Mouse (Mus musculus) neural tube, embryonic 13.5 days (tissue): Measurements from ENCODE around the gene Ccl22. TPM values are rescaled to one million over a fixed set of nuclear protein-coding genes. Genes with fewer than 3 reads are reported as not detected.

ENCODE experiments used
- ATAC-seq: fragments of 200-750 bp; cut with Nextera tagmentation; 2 replicates; pipeline ENCODE4 v1.8.0; 2017; ENCODE audit warnings: low read depth, mild to moderate bottlenecking, moderate TSS enrichment, moderate library complexity
- H3K27ac ChIP-seq: fragments of 300-500 bp; sonication (generic); replicated peaks from 2 replicates; pipeline ENCODE4 v1.5.1; 2015; ENCODE audit warnings: moderate library complexity, mild to moderate bottlenecking, inconsistent platforms
- H3K27me3 ChIP-seq: fragments of 300-500 bp; sonication (generic); 2 replicates; pipeline ENCODE4 v1.6.1; 2015; ENCODE audit warnings: mild to moderate bottlenecking, inconsistent platforms
- H3K36me3 ChIP-seq: fragments of 300-500 bp; sonication (generic); 2 replicates; pipeline ENCODE4 v1.6.1; 2015; ENCODE audit warnings: mild to moderate bottlenecking, inconsistent platforms
- H3K4me1 ChIP-seq: fragments of 300-500 bp; sonication (generic); replicated peaks from 2 replicates; pipeline ENCODE4 v1.6.1; 2015; ENCODE audit warnings: inconsistent platforms
- H3K4me2 ChIP-seq: fragments of 300-500 bp; sonication (generic); 2 replicates; pipeline ENCODE4 v1.6.1; 2015; ENCODE audit warnings: inconsistent platforms, mild to moderate bottlenecking, moderate library complexity
- H3K4me3 ChIP-seq: fragments of 300-500 bp; sonication (generic); 2 replicates; pipeline ENCODE4 v1.5.1; 2015; ENCODE audit warnings: mild to moderate bottlenecking, inconsistent platforms
- H3K9ac ChIP-seq: fragments of 300-500 bp; sonication (generic); 2 replicates; pipeline ENCODE4 v1.6.1; 2015; ENCODE audit warnings: moderate library complexity, mild to moderate bottlenecking, inconsistent platforms
- H3K9me3 ChIP-seq: fragments of 300-500 bp; sonication (generic); 2 replicates; pipeline ENCODE4 v1.6.1; 2016; ENCODE audit warnings: inconsistent platforms
- WGBS: fragments of 180-500 bp; shearing (Covaris S2); methylation state at CpG from one replicate; pipeline ENCODE4 v1.1.7; 2015; 5-methylcytosine and 5-hydroxymethylcytosine counted together
- polyA plus RNA-seq: library from polyadenylated mRNA; unstranded; fragments of >200 nt; fragmentation: Nextera tagmentation; extraction: Ambion mirVana; gene quantifications from 2 replicates; pipeline ENCODE4 v1.2.1, GENCODE M21; 2015

The Ccl22 gene
- not detected in 2 replicates for polyA plus RNA-seq

DNA sequence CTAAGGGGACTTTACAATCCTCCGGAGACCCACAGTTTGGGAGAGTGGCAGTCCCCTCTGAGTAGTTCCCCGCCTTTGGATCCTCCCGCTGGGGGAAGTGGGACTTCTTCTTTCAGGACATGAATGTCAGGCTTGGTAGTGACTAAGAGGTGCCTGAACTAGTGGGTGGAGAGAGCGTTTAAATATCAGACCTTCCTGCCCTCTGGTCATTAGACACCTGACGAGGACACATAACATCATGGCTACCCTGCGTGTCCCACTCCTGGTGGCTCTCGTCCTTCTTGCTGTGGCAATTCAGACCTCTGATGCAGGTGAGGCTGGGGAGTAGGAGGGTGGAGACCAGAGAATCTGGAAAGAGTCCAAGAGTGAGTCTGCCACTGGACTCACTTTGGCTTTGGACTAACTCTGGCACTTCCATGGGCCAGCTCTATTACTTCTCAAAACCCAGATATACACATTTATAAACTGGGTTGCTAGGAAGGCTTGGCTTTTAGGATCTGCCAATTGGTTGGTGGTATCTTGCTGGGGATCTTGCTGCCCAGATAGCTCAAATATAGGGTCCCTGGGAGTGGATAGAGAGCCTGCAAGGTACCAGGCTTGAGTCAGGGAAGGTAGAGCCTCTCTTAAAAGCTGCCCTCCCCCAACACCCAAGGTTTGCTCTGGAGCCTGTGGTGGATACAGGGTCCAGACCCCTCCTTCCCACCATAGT is at the start of gene Ccl22:
Ccl22 (plus strand) TSS at position 115 of the 709 bp plus-strand sequence.
- H3K9ac ChIP-seq: no peak within 1 kb of the TSS
- H3K9me3 ChIP-seq: 0 out of 2 replicates have a peak, but pooled peaks cover 2% of the 10 kb centered on the region
- no peak for ATAC-seq
- no peak within 1 kb of the TSS for H3K4me2 ChIP-seq
- 93% methylated on average over 7 of the region's 7 CpGs for WGBS
- H3K27me3 ChIP-seq: no peaks in the 10 kb centered on the region
- H3K4me1 ChIP-seq: no peaks in the 10 kb centered on the region
- H3K4me3 ChIP-seq: no peak within 1 kb of the TSS
- no peak within 1 kb of the TSS for H3K27ac ChIP-seq
- H3K36me3 ChIP-seq: no peaks in the 10 kb centered on the region

DNA sequence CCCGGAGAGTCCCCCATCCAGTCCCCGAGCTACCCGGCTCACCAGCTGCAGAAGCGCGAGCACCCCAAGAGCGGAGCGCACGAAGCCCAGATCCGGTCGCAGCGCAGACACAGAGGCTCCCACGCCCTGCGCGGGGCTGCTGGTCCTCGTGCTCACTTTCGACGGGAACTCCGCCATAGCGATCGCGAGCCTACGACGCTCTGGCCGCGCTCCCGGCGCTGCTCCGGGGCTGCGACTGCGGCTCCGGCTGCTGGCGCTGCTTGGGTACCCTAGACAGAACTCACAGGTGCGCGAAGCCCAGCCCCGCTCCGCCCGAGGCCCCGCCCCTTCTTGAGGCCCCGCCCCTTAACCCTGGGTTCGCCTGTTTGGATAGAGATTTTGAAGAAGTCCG is 49.4 kb upstream of the Ccl22 start, which contains the start of gene Pllp:
Pllp (minus strand) TSS at position 285 of the 391 bp plus-strand sequence.
- H3K27ac ChIP-seq: no peak within 1 kb of the TSS
- H3K9ac ChIP-seq: peak within 1 kb of the TSS; percentile 32
- H3K4me1 ChIP-seq: peaks cover 25% of the 10 kb centered on the region
- peak within 1 kb of the TSS; percentile 73 for H3K4me2 ChIP-seq
- no peaks in the 10 kb centered on the region for H3K36me3 ChIP-seq
- H3K27me3 ChIP-seq: peaks cover 72% of the 10 kb centered on the region
- ATAC-seq: peak; percentile 79
- WGBS: under 1% methylated on average over 41 of the region's 41 CpGs
- H3K4me3 ChIP-seq: peak within 1 kb of the TSS; percentile 43
- no peaks in the 10 kb centered on the region for H3K9me3 ChIP-seq

DNA sequence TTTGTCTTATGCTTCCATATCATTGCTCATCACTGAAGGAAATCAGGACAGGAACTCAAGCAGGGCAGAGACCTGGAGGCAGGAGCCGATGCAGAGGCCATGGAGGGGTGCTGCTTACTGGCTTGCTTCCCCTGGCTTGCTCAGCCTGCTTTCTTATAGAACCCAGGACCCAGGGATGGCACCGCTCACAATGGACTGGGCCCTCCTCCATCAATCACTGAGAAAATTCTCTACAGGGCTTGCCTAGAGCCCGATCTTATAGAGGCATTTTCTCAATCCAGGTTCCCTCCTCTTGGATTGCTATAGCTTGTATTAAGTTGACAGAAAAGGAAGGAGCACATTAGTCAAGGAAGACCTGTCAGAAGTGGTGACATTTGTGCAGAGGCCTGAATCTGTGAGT is 48.8 kb upstream of the Ccl22 start:
- H3K27ac ChIP-seq: no peak overlapping the region
- WGBS: 54% methylated on average over 3 of the region's 3 CpGs
- H3K4me1 ChIP-seq: peaks cover 25% of the 10 kb centered on the region
- no peak overlapping the region for H3K9ac ChIP-seq
- H3K27me3 ChIP-seq: peaks cover 72% of the 10 kb centered on the region
- H3K4me3 ChIP-seq: peak overlapping the region; percentile 43; the same call in 1 of the 2 replicates
- no peaks in the 10 kb centered on the region for H3K9me3 ChIP-seq
- no peaks in the 10 kb centered on the region for H3K36me3 ChIP-seq
- no peak for ATAC-seq
- H3K4me2 ChIP-seq: peak overlapping the region; percentile 73

DNA sequence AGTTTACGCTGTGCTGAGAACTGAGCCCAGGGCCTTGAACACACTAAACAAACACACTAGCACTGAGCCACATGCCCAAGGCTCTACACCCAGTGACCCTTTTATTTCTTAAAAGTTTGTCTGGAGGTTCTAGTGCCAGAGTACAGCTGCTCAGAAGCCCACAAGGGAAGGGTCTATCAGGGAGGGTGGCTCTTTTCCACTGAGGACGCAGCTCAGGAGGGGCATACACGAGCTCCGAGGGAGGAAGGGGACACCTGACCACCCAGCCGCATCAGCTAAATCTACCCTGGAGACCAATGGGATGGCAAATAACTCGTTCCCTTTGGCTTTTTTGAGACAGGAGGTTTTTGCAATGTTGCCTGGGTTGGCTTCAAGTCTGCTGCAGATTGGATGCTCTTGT is 47.4 kb upstream of the Ccl22 start:
- ATAC-seq: no peak
- WGBS: 83% methylated on average over 6 of the region's 6 CpGs

DNA sequence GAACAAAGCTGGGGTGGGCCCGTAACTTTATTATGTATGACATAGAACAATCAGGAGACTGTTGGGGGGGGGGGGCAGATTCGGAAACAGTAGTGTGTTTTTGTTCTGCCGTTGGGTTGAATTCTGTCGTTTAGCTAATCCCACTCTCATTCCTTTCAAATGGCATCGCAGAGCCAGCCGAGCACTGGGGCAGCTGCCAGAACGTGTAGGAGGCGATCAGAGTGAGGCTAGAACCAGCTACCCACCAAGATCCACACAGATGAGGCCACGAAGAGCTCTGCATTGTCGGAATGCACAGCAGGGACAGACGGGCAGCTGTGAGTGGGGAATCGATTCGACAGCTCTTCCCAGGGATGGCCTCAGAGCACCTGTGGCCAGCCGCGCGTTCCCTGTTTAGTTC is 46.0 kb upstream of the Ccl22 start:
- Histone ChIP-seq H3K36me3 (no peaks in the 10 kb centered on the region), H3K27ac (no peak overlapping the region), H3K4me2 (no peak overlapping the region), H3K4me1 (peaks cover 22% of the 10 kb centered on the region), H3K9ac (no peak overlapping the region), H3K27me3 (peaks cover 49% of the 10 kb centered on the region), H3K9me3 (no peaks in the 10 kb centered on the region), H3K4me3 (no peak overlapping the region)
- WGBS: 67% methylated on average over 16 of the region's 16 CpGs
- ATAC-seq: no peak

More for the DNA sequence above, 47.4 kb upstream of the Ccl22 start:
- peaks cover 25% of the 10 kb centered on the region for H3K4me1 ChIP-seq
- no peaks in the 10 kb centered on the region for H3K9me3 ChIP-seq
- H3K27ac ChIP-seq: no peak overlapping the region
- no peak overlapping the region for H3K4me3 ChIP-seq
- peaks cover 63% of the 10 kb centered on the region for H3K27me3 ChIP-seq
- no peak overlapping the region for H3K4me2 ChIP-seq
- H3K36me3 ChIP-seq: no peaks in the 10 kb centered on the region
- H3K9ac ChIP-seq: no peak overlapping the region

DNA sequence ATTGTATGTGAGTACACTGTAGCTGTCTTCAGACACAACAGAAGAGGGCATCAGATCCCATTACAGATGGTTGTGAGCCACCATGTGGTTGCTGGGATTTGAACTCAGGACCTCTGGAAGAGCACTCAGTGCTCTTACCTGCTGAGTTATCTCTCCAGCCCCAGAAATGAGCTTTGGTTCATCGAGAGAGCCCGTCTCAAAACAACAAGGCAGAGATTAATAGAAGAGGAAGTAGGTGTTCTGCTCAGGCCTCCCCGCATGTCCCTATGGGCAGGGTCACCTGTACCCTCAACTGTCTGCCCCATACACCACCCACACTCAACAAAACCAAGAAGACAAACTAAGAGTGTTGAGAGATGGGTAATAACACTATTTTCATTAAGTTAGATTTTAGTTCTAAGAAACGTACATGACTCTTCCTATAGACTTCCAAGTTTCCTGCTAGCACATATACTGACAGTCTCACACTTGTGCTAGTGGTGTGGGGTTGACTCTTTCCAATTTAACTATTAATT is 44.9 kb upstream of the Ccl22 start:
- no peak for ATAC-seq
- H3K4me2 ChIP-seq: no peak overlapping the region
- H3K27me3 ChIP-seq: peaks cover 38% of the 10 kb centered on the region
- H3K9ac ChIP-seq: no peak overlapping the region
- no peak overlapping the region for H3K4me3 ChIP-seq
- no peaks in the 10 kb centered on the region for H3K36me3 ChIP-seq
- H3K4me1 ChIP-seq: peaks cover 11% of the 10 kb centered on the region
- 91% methylated on average over 4 of the region's 4 CpGs for WGBS
- H3K9me3 ChIP-seq: no peaks in the 10 kb centered on the region
- H3K27ac ChIP-seq: no peak overlapping the region

GRCm38 (mm10) chr8:94702156-94702555 is 43.2 kb upstream of the Ccl22 start:
- no peaks in the 10 kb centered on the region for H3K9me3 ChIP-seq
- WGBS: 79% methylated on average over 3 of the region's 3 CpGs
- H3K4me2 ChIP-seq: no peak overlapping the region
- no peak for ATAC-seq
- no peak overlapping the region for H3K9ac ChIP-seq
- H3K4me3 ChIP-seq: no peak overlapping the region
- H3K4me1 ChIP-seq: no peaks in the 10 kb centered on the region
- H3K27me3 ChIP-seq: peaks cover 21% of the 10 kb centered on the region
- no peaks in the 10 kb centered on the region for H3K36me3 ChIP-seq
- H3K27ac ChIP-seq: no peak overlapping the region

DNA sequence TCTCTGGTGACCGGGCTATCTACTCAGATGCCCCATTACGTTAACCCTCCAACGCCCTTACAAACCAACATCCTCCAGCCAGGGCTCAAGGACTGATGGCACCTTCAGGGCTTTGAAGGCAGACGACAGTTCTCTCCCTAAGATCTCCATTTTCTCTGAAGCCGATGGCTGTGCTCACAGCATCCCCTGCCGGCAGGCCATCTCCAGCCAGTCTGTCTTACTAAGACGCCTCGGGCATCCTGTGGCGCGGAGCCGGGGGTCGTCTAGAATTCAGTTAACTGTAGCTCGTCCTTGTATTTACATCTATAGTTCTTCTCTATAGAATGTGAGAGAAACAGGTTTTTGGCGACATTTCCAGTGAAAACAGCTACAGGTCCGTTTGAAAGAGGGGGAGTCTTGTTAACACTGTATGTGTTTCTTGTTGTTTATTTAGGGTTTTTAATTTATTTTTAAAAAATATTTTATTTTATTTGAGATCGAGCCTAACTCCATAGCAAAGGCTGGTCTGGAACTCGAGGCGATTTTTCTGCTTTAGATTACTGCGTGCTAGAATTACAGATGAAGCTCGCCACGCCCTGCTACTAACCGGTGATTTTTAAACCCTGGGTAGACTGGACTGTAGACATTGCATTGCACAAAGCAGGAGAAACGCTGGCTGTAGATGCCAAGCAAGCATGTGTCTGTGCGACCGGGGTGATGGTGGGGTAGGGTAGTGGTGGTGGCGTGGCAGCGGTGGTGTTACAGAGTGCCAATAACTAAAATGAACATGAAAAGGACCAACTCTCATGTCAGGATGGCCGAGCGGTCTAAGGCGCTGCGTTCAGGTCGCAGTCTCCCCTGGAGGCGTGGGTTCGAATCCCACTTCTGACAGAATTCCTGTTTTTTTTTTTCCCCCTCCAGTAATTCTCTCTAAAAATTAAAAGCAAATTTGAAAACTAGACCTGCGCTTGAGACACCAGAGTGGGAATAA is 42.3 kb upstream of the Ccl22 start:
- peak; percentile 89 for ATAC-seq
- H3K36me3 ChIP-seq: no peaks in the 10 kb centered on the region
- H3K27ac ChIP-seq: peak overlapping the region; percentile 66
- peaks cover 13% of the 10 kb centered on the region for H3K27me3 ChIP-seq
- H3K4me3 ChIP-seq: peak overlapping the region; percentile 38
- under 1% methylated on average over 35 of the region's 35 CpGs for WGBS
- H3K4me1 ChIP-seq: no peaks in the 10 kb centered on the region
- H3K9ac ChIP-seq: peak overlapping the region; percentile 41
- no peaks in the 10 kb centered on the region for H3K9me3 ChIP-seq
- H3K4me2 ChIP-seq: peak overlapping the region; percentile 50

DNA sequence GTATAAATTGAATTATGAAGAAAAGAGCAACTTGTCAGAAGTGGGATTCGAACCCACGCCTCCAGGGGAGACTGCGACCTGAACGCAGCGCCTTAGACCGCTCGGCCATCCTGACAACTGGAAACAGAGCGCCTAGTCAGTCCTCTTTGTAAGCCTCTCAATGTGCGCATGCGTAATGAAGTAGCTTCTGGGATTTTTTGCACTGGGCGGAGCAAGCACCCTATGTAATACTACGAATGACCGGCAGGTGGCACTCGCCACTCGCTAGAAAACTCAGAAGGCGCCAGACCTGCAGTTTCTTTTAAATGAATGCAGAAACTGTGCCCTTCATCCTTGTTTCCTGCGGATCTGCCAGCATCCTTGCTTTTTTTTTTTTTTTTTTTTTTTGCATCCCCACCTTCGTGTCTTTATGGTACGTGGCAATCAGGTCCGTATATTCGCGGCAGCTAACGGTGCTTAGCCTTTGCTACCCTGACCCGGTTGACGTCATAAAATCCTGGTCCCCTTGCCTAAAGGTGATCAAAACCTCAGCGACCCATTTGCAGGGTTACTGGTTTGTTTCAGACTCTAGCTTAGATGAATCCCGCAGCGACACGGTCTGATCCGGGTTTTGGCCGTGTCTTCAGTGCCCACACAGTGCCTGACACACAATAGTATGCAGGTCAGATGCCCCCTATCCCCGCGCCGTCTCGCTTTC is 41.3 kb upstream of the Ccl22 start:
- no peaks in the 10 kb centered on the region for H3K9me3 ChIP-seq
- H3K27me3 ChIP-seq: peaks cover 6% of the 10 kb centered on the region; the same call in 1 of the 2 replicates
- peak overlapping the region; percentile 80 for H3K27ac ChIP-seq
- H3K4me1 ChIP-seq: no peaks in the 10 kb centered on the region
- no peaks in the 10 kb centered on the region for H3K36me3 ChIP-seq
- peak overlapping the region; percentile 74 for H3K9ac ChIP-seq
- H3K4me3 ChIP-seq: peak overlapping the region; percentile 51
- peak overlapping the region; percentile 60 for H3K4me2 ChIP-seq
- under 1% methylated on average over 35 of the region's 35 CpGs for WGBS
- ATAC-seq: peak; percentile 92

DNA sequence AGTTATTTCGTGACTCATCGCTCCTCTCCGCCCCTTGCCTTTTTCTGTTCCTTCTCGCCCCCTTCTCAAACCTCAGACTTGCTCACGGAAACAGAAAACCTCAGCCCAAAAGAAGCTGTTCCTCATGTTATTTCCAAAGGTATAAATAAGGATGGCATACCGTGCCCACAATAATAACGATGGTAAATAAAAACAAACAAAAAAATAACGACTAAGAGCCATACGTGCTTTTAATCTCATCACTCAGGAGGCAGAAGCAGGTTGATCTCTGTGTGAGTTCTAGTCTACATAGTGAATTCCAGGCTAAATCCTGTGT is 40.8 kb upstream of the Ccl22 start:
- Histone ChIP-seq H3K4me2 (peak overlapping the region; percentile 60), H3K4me1 (no peaks in the 10 kb centered on the region), H3K9ac (peak overlapping the region; percentile 74), H3K27me3 (peaks cover 2% of the 10 kb centered on the region; the same call in 1 of the 2 replicates), H3K27ac (peak overlapping the region; percentile 80), H3K4me3 (peak overlapping the region; percentile 51), H3K9me3 (no peaks in the 10 kb centered on the region), H3K36me3 (no peaks in the 10 kb centered on the region)
- no peak for ATAC-seq
- 16% methylated on average over 9 of the region's 9 CpGs for WGBS

DNA sequence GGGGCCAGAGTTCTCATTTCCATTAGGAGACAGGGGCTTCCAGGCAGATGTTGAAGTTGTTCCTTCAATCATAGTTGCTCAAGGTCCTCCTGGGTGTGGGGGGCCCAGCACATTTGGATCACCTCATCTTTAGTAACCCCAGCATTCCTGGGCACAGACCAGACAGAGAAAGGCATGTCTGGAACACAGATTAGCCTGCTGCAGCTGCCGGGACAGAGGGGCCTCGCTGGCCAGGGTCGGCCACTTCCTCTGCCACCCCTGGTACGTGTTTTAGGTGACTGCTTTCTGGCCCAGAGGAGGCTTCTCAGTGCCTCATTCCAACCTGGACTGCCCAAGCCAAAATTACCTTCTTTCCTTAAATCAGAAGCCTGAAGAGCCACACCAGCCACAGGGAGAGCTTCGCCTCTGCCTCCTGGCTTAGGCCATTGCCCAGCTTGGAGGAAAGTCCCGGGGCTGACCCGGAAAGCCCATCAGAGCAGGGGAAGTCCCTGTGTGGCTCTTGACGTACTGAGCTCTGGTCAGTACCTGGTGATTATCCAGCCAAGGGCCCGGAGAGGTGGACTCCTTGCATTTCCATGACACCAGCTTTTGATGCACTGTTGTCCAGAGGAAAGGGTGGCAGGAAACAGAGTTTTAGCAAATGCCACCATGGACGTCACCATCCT is 39.7 kb upstream of the Ccl22 start:
- Histone ChIP-seq H3K4me2 (no peak overlapping the region), H3K9ac (no peak overlapping the region), H3K27ac (no peak overlapping the region), H3K9me3 (no peaks in the 10 kb centered on the region), H3K4me3 (no peak overlapping the region), H3K36me3 (no peaks in the 10 kb centered on the region), H3K27me3 (no peaks in the 10 kb centered on the region), H3K4me1 (no peaks in the 10 kb centered on the region)
- ATAC-seq: no peak
- 83% methylated on average over 10 of the region's 10 CpGs for WGBS
